Comparison of ENCODE assay signal across 26 mouse cellular contexts in genomic region chr11:22675047-22675446, GRCm38 (mm10).
DNase-seq lines count a peak whose midpoint lies in the region; ATAC-seq lines count a peak whose summit lies in the region.
"Had no signal": no experiment of that assay in that cellular context is flagged by ENCODE, and none has a peak within 500 bp of the region (broad histone marks: within the 10 kb centered on the region; RNA-seq: fewer than 3 reads in every experiment).

No protein-coding gene starts in this region.

- no peaks in the 10 kb centered on the region for H3K9me3 ChIP-seq in heart, embryonic 15.5 days (replicated peaks)
- H3K9me3 ChIP-seq: forebrain, embryonic 13.5 days; kidney, embryonic 15.5 days; midbrain, embryonic 13.5 days; neural tube, embryonic 13.5 days had no signal

- H3K4me2 ChIP-seq in heart, embryonic 15.5 days, result no peak overlapping the region
- H3K4me2 ChIP-seq: forebrain, embryonic 13.5 days; kidney, embryonic 15.5 days; midbrain, embryonic 13.5 days; neural tube, embryonic 13.5 days had no signal

- no peak for ATAC-seq in heart, embryonic 15.5 days (replicated peaks; ENCODE audit: insufficient number of reproducible peaks, insufficient read depth, low FRiP score, low read depth)
- no peak for ATAC-seq in frontal cortex, adult (ENCODE audit: low TSS enrichment)
- ATAC-seq: activated CD4-positive, CD25-positive, alpha-beta regulatory T cell, adult 4 months; CD4-positive, CD25-positive, alpha-beta regulatory T cell, adult 4 months; forebrain, embryonic 13.5 days; hindbrain, embryonic 16.5 days; midbrain, embryonic 13.5 days had no signal

- no peaks in the 10 kb centered on the region for H3K79me2 ChIP-seq in macrophage (ENCODE audit: inconsistent target)

- H3K9ac ChIP-seq in heart, embryonic 15.5 days, result no peak overlapping the region
- H3K9ac ChIP-seq: forebrain, embryonic 13.5 days; kidney, embryonic 15.5 days; midbrain, embryonic 13.5 days; neural tube, embryonic 13.5 days had no signal

- 0 out of 2 replicates have a peak, but pooled peaks cover 5% of the 10 kb centered on the region for H3K4me1 ChIP-seq in heart, embryonic 15.5 days (replicated peaks)

- 0 out of 2 replicates have a peak overlapping the region, but pooled peaks have one; percentile 9 for H3K27ac ChIP-seq in heart, embryonic 15.5 days
- H3K27ac ChIP-seq in macrophage, result peak overlapping the region; percentile 73
- H3K27ac ChIP-seq: forebrain, embryonic 13.5 days; kidney, embryonic 15.5 days; midbrain, embryonic 13.5 days; neural tube, embryonic 13.5 days; stomach, postnatal 0 days had no signal

- no peak overlapping the region for H3K4me3 ChIP-seq in heart, embryonic 15.5 days
- H3K4me3 ChIP-seq in macrophage (ENCODE audit: inconsistent target), result no peak overlapping the region
- H3K4me3 ChIP-seq: forebrain, embryonic 13.5 days; kidney, embryonic 15.5 days; midbrain, embryonic 13.5 days; neural tube, embryonic 13.5 days had no signal

- no peaks in the 10 kb centered on the region for H3K36me3 ChIP-seq in heart, embryonic 15.5 days
- H3K36me3 ChIP-seq in macrophage (ENCODE audit: inconsistent target), result no peaks in the 10 kb centered on the region
- H3K36me3 ChIP-seq: kidney, embryonic 15.5 days; midbrain, embryonic 13.5 days; neural tube, embryonic 13.5 days had no signal

- no peak for DNase-seq in heart, adult 8-10 months (ENCODE audit: low spot score)
- DNase-seq in 3T3-L1 (ENCODE audit: low read depth, low spot score) (peak; percentile 1), adipocyte (ENCODE audit: low spot score) (peak; percentile 1)
- no peak for DNase-seq in cerebellum, adult 9-11 months
- DNase-seq: adrenal gland, postnatal 10 days; cerebellum, adult 11 months; cerebellum, postnatal 14 days; gastrocnemius, postnatal 25 days; kidney, adult 18-20 months; kidney, postnatal 4 days; liver; lung, postnatal 36 days; right cerebral cortex, postnatal 4 days; thymus, adult 18-20 months; thymus, postnatal 25 days had no signal

- WGBS in heart, embryonic 15.5 days, result 67% methylated on average over 3 of the region's 3 CpGs
- WGBS in macrophage (ENCODE audit: missing documents), result 15% methylated on average over 3 of the region's 3 CpGs

- no peaks in the 10 kb centered on the region for H3K27me3 ChIP-seq in heart, embryonic 15.5 days
- H3K27me3 ChIP-seq: forebrain, embryonic 13.5 days; kidney, embryonic 15.5 days; midbrain, embryonic 13.5 days; neural tube, embryonic 13.5 days had no signal

Comparison
In these comparisons a context has a peak if more than half of its experiments do, and no peak if none do; other contexts are left out.
1. DNase-seq: peak in 3T3-L1 (single experiment) and adipocyte (single experiment); none in heart, adult 8-10 months (single experiment) and cerebellum, adult 9-11 months (single experiment).